Mouse (Mus musculus) heart, postnatal 4 days (tissue): ENCODE results near the gene Adcy9. TPM values are rescaled to one million over a fixed set of nuclear protein-coding genes. Genes with fewer than 3 reads are reported as not detected.

Experiments used
- DNase-seq: peaks from one replicate; pipeline ENCODE4 v3.0.0; 2021
- total RNA-seq, 2 experiments: library from RNA; stranded (reverse); gene quantifications; 2 replicates each; pipeline ENCODE4 v1.2.3; 2021

Adcy9 gene
- total RNA-seq, 2 experiments from 2014 or later, result 15.2 to 18.0 TPM

DNA sequence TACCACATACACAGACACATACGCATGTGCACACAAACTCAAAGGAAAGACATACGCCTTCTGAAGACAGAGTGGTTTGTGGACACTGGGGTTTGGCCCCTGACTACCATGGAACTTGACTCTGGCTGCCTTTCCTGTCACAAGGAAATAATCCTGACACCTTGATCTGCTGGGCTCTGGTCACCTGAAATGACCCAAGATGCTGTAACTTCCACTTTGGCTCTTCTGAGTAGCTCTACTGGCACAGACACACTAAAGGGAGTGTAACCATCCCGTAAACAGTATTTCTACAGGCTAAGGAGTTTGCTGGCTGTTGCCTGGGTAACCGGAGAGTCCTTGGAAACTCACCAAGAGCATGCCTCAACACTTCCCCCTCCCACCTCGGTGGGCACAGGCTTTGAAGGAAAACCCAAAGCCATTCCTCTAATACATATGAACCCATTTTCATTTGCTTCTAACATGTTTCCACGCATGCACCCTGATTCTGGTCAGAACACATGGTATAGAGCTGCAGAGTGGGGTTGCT lies 102.2 kb downstream of the Adcy9 start:
- no peak for DNase-seq

DNA sequence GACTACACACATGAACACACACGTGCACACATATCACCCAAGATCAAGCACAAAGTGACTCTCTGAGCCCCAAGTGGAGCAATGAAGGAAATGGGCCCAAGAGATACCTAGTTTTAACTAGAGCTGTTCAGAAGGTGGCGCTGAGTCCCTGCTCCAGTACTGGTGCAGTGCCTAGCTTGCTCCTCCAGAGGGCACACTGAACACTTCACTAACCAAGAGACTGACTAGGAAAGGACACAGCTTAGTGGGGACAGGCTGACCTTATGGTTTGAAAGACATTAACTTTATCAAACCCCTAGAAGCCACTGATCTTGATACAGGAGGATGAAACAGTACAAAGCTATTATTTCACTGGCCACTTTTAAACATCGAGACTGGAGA lies 104.2 kb downstream of the Adcy9 start:
- peak; percentile 89 for DNase-seq

DNA sequence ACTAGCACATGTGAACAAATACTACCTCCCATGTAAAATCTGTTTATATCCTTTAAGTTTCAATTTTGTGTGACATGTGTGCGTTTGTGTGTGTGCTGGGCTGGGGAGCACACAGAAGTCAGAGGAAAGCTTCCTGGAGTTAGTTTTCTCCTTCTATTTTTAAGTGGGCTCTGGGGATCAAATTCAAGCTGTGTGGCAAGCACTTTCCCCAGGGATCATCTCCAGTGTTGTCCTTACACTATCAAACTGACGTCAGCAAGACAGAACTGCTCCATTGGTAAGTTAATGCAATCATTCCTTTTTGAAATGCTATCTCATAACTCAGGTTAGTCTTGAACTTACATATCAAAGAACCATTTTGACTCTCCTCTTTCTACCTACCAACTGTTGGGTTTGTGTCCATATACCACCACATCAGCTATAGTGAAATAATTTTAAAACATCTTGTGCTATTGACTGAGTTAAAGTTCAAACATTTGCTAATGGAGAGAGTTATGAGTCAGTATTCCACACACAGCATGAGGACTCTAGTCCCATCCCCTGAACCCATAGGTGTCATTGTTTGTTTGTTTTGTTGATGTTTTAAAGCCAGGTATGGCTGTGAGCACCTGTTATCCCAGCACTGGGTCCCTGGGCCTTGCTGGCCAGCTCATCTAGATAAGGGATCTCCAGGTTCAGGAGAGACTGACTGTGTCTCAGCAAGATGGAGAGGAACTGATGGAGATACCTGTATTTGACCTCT lies 104.8 kb downstream of the Adcy9 start:
- no peak for DNase-seq

DNA sequence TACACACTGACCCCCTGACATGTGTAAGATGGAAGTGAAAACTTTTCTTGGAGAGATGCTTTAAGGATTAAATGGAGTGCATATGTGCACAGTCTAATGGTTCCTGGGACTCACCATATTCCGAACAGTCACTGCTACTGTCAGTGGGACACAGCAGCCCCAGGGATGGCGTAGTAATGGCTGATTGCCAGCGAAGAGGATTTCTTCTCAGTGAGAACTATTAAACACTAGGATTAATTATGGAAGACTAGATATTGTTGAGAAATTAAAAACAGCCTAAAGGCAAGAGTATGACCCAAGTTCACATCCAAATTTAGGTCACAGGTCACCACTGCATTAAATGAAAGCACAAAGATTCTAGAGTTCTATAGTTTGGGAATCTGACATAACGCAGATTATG lies 105.4 kb downstream of the Adcy9 start:
- no peak for DNase-seq

DNA sequence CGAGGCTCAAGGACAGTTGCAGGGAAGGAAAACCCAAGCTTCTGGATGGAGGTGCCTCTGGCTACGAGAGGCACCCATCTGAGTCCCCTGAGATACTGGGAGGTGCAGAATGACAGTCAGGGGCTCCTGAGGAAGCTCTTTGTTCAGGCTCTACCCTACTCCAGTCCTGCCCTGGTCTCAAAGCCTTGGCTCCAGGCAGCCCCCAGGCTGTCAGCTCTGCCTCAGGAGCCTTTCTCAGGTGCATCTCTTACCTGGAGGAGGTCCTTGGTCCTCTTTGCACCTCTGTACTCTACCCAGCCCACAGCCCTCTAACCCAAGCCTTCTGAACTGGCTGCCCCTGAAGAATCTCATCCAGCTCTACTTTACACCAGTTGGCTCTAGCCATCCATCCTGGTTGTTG lies 108.3 kb downstream of the Adcy9 start:
- no peak for DNase-seq

DNA sequence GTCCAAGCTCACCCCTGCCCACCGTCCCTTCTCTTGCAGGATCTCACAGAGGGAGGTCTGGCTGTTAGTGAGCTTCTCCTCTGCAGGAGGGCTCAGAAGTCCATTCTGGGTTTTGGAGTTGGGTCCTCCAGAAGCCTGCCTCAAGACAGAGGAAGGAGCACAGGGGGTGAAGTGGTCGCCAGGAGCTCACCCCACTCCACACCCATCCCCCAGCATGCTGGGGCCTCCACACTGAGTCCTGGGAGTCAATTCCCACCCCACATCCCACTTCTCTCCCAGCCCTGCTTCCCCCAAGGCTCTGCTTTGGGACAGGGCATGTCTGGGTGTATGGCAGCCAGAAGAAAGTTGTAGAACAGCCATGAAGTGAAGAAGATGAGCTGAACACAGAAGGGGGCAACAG lies 108.7 kb downstream of the Adcy9 start:
- no peak for DNase-seq

DNA sequence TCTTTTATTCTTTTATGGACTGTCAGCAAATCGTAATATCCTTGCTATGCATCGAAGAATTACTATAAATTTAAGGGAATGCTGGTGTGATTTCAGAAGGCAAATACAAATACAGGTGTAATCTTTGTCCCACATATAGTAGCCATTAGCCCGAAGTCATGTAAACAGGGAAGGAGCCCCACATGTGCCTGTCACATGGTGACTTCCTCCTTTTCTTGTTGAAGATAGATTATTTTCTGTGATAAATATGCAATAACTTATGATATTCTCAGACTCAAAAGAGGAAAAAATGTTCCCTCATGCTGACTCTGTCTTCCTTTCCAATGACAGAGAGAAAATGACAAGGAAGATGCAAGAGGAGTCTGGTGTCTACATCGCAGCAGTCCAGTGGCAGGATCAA lies 112.5 kb downstream of the Adcy9 start:
- no peak for DNase-seq

DNA sequence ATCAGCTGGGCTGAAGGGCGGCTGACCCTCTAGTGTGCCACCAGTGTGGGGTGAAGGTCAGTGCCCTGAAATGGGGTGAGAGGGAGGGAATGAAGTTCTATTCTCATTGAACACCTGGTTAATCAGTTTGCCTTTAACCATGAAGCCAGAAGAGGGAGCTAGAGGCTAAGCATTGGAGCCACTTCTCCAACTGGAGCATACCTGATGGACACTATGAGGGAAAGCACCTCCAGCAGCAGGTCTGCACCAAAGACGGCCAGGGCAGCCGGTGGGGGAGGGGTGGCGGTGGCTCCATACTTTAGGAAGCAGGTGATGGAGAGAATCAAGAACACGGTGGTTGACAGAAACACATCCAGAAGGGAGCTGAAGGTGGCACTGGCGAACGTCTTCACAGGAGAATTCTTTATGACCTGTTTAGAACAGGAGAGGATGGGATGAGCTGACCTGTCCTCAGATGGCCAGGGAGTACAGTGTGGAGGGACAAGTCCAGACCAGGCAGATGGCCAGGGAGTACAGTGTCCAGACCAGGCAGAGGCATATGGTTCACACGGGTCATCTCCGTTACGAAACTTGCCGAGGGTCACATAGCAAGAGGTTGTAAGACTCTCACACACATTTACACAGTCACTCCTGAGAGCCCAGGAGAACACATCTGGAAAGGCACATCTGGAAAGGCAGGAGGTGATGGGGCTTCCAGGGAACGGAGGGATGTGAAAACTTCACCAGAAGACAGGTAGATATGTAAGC lies 115.9 kb downstream of the Adcy9 start:
- peak; percentile 39 for DNase-seq

DNA sequence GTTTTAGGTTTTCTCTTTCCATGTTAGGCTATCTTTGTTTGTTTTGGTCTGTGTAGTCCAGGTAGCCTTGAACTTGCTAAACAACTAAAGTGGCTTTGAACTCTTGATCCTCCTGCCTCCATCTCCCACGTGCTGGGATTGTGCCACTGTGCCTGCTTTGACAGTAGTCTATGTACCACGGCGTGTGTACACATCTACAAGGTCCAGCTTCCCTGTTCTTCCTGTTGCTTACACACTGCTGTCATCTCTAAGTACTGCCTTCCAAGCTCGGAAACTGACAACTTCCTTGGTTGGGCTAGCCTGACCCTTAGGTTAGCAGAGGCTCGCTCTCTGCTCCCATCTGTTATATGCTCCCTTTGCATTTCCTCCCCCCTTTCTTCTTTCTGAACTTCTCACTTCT lies 116.7 kb downstream of the Adcy9 start:
- DNase-seq, result no peak

DNA sequence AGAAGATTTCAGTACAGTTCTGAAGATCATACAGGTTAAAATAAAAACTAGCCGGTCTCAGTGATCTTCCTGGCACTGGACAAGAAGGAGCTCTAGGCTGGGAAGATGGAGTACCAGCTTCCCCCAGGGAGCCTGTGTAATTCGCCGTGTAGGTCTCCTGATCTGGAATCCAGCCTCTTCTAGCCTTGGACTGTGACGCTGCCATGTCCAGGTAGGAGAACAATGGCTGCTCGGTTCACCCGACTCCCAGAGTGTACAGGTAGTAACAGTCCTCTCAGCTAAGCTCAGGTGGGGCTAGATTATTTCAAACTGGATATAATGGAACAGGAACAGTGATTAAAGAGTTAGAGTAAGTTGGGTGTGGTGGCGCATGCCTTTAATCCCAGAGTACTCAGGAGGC lies 120.0 kb downstream of the Adcy9 start:
- no peak for DNase-seq

DNA sequence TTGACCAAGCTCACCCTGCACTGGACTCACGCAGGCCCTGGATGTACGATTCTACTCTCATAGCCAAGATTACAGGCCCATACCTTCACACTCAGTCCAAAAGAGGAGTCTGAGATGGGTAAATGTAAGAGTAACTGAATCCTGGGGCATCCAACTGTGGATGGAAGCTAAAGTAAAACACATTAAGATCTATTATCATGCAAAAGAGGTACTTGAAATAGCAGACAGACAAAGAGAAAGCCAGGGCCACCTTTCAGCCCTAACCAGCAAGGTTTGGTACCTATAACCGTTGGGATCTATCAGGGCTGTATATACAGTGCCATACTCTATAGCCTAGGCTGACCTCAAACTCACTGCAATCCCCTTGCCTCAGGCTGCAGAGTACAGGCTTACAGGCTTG lies 127.0 kb downstream of the Adcy9 start:
- DNase-seq, result no peak

DNA sequence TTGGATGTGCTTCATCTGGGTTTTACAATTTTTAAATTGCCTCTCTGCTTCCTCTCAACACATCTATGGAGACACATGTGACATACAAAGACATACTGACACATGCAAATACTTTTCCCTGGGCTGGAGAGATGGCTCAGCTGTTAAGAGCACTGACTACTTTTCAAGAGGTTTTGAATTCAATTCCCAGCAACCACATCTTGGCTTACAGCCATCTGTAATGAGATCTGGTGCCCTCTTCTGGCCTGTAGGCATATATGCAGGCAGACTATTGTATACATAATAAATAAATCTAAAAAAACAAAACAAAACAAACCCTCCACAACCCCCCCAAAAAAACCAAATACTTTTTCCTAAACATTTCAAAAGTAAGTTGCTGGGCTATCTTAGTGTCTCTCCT lies 130.8 kb downstream of the Adcy9 start:
- DNase-seq, result peak; percentile 25

DNA sequence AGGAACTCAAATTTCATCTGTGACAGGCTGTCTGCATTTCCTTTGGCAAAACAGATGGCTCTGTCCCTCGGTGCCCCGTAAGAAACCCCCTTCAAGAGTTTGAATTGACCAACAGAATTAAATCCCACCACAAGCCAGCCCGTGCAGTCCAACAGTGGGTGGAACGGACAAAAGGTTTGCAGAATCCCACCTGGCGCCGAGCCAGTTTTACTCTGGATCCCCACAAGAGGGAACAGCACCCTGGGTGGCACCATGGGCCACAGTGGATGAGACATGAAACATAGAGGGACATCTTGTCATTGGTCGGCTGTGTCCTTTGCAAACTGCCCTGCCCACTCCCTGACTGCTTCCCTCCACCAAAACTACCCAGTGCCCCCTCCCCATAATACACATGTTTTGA lies 133.7 kb downstream of the Adcy9 start:
- no peak for DNase-seq

DNA sequence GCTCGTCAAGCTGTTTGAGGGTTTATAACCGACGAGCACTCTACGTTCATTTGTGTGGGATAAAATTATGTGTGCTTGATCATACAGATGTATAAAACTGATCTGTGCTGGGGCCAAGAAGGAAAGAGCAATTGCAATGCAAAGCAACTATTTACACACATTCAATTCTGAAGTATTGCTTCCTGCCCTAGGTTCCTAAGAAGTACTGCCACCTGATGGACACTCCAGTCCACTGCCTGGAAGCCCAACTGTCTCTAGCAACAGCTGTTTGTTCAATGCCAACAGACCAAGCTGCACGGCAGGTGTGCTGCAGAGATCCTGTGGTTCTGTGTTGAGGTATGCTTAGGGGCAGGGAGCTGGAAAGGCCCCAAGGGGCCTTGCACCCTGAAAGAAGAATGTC lies 135.0 kb downstream of the Adcy9 start:
- peak; percentile 66 for DNase-seq

DNA sequence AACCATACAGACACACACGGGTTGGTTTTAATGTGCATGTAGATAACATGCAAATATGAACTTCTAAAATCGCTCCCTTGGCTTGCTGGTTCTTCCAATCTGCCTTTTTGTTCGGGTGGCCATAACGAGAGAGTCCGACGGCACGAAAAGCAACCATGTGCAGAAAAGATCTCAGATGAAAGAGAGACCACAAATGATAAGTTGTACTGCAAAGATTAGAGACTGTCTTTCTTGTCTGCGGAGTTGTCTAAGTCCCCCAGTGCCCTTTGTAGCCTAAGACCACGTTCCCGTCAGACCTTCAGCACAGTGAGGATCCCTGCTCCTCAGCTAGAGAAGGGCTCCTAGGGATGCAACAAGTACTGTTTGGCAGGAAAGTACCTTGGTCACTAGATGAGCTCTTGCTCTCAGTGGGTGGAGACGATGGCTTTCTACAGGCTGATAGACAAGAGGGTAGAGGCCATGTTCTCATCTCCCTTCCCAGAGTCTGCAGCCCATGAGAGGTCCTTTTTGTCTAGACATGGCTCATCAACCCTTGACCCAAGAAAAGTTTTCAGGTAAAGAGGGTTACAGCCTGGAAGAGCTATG lies 136.9 kb downstream of the Adcy9 start:
- no peak for DNase-seq

DNA sequence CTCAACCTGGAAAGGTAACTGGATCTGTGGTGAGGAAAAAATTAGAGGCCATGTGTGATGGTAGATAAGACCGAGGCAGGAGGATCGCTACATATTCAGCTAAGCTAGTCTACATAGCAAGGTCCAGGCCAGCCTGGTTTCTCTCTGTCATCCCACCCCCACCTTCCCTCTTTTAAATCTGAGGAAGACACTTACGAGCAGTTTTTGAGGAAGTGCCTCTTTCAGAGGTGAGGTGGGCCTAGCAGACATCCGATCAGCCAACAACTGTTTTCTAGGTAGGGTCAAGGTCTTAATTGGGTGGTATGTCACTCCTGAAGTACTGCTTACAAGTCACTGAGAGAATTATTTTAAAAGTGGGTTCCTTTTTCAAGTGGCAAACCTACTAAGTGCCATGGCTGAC lies 138.8 kb downstream of the Adcy9 start:
- DNase-seq, result no peak

DNA sequence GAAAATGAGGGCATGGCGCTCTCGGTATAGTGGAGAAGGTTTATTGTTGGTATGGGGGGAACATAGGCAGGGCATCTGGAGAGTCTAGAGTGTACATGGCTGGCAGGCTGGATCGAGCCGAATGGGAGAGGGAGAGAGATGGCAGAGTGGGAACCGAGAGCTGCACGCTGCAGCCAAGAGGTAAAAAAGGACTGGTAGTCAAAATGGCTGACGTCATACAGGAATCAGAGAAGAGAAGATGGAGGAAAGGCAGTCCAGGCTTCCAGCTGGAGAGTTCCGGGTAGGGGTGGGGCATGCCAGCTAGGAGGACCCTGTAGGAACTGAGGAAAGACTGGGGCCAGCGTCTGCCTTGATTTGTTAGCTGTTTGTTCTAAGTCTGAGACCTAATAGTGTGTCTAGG lies 139.3 kb downstream of the Adcy9 start:
- no peak for DNase-seq

DNA sequence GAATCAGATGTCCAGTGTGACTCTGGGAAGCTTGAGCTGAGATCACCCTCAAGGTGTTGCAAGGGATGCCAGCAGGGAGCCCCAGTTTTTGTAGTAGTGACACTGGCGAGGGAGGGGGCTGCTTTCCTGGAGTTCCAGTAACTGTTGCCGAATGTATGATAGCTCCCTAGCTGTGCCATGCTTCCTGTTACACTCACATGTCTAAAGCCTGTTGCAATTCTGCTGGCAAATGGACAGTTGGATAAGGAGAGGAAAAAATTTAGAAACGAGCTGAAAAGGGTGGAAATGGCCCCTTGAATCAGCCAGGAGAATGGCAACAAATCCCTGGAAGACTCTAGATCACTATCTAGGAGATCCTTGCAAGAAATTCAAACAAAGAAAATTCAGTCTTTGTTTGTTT lies 140.7 kb downstream of the Adcy9 start:
- DNase-seq, result no peak

DNA sequence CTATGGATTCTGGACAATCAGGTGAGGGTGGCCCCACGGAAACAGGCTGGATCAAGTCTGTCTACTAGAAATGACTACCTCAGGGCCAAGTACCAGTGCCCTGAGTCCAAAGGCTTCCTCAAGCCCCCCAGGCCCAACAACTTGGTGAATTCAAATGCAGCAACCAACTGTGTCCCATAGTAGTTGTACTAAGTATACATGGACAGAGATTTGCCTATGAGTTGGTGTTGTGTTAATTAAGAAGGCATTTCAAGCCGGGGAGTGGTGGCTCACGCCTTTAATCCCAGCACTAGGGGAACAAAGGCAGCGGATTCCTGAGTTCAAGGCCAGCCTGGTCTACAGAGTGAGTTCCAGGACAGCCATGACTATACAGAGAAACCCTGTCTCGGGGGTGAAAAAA lies 143.7 kb downstream of the Adcy9 start:
- no peak for DNase-seq

DNA sequence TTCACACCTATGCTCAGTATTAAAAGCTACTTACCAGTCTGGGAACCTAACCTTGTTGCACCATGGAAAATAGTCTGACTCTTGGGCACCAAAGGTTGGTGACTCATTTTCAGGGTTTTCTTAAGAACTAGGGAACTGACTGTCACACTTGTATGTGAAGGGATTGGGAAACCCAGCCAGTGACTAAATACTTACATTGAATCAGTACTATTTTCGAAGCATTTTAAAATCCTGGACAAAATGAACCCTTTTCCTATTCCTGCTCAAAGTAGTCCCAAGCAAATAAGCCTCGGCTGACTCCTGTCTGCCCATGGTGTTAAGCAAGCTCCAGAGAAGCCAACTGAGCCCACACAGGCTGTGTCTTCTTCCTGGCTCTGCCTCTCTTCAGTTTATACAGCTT lies 144.1 kb downstream of the Adcy9 start:
- DNase-seq, result no peak

DNA sequence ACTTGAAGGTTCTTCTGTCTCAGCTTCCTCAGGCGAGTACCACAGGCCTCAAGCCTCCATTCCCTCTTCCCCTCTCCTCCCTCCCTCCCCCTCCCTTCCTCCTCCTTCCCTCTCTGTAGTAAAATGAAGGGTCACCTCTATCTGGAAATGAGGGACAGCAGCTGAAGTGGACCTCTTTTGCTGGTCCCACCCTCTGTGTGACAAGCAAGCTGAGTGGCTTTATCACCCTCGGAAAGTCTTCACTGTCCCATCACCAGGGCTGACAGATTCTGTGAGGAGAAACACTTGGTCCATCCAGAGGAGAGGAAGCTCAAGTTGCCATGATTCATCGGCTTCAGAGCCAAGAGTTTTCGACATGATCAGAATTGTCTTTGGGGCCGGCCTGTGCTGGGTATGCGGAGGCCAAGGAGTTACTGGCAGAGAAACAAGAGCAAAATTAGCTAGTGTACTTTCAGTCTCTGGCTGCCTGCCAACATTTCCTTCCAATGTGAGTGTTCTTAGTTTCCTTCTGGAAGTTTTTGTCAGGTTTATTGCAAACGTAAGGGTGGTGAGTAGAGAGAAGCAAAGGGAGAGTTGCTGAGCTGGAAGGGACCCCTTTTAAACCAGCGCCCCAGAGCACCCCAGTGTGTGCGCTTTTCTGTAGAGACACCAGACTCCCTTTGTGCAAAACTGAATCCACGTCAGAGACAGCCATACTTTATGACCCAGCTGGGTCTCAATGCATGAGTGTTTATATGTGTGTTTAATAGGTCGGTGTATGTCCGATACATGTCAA lies 146.4 kb downstream of the Adcy9 start:
- peak; percentile 87 for DNase-seq

DNA sequence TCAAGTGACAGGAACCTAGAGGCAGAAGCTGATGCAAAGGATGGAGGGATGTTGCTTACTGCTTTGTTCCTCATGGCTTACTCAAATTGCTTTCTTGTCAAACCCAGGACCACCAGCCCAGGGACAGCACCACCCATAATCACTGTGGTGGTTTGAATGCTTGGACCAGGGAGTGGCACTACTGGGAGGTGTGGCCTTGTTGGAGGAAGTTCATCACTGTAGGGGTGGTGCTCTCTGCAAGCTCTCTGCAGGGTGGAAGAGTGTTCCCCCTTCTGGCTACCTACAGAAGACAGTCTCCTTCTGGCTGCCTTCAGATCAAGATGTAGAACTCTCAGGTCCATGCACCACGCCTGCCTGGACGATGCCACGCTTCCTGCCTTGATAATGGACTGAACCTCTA lies 148.0 kb downstream of the Adcy9 start:
- no peak for DNase-seq

DNA sequence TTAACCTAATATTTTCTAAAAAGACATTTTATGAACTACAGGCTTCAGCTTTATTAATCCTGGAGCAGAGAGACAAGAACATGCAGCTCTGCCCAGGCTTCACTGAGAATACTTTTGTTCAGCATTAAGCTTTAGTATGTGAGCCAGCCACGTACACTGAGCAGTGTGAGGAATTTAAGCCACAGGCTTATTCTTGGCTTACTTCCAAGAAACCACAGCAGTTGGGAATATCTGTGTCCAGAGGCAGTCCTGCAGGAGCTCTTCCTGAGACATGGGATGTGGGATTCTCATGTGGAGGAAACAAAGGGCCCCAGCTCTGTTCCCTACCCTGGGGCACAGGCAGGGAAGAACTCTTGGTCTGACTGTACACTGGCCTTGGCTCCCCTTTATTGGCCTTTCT lies 149.4 kb downstream of the Adcy9 start:
- no peak for DNase-seq
